Mouse (Mus musculus): ENCODE measurements around the gene Pax9. TPM values are rescaled to one million over a fixed set of nuclear protein-coding genes. Genes with fewer than 3 reads are reported as not detected.

Gene Pax9
- total RNA-seq, 2 experiments from 2014 or later = not detected

DNA sequence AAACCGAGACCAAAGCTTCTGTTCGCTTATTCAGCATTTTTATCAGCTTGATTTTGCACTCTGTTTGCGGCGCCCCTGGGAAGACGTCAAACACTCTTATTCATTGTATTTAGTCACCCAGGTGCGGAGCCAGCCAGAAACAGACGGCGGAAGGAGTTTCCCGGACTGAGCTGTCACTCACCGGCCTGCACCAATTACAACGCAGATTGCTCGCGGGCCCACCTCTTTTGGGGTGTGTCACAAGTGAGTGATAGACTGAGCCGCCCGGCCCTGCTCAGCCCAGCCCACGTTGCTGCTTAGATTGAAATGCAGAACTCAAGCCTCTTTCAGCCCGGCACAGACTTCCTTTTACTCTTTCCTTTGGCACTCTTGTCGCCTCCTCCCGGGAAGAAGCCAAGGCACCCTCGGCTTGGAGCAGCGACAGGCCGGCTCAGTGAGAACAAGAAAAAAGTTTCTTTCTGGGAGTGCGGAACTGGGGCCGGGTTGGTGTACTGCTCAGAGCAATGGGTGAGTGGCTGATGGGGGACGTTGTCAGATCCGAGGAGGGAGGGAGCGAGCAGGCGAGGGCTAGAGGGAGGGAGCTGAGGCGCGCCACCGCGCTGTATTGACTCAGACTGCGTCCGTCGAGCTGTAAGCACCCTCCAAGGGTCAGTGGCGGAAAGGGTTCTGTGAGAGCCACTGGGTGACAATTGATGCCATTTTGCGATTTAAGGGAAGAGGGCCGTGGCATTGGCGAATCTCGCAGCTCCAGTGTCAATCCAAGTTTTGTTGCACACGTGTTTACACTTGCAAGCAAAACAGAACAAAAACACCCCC lies 4.0 kb downstream of the Pax9 start:
- intact Hi-C loops (cut with DNase I) = loop anchor here (5.0 kb wide), 2 partner anchors 238 to 847 kb away; no protein-coding TSS in a partner anchor
- DNase-seq (ENCODE audit: low spot score in 2 of 2) = no peak

DNA sequence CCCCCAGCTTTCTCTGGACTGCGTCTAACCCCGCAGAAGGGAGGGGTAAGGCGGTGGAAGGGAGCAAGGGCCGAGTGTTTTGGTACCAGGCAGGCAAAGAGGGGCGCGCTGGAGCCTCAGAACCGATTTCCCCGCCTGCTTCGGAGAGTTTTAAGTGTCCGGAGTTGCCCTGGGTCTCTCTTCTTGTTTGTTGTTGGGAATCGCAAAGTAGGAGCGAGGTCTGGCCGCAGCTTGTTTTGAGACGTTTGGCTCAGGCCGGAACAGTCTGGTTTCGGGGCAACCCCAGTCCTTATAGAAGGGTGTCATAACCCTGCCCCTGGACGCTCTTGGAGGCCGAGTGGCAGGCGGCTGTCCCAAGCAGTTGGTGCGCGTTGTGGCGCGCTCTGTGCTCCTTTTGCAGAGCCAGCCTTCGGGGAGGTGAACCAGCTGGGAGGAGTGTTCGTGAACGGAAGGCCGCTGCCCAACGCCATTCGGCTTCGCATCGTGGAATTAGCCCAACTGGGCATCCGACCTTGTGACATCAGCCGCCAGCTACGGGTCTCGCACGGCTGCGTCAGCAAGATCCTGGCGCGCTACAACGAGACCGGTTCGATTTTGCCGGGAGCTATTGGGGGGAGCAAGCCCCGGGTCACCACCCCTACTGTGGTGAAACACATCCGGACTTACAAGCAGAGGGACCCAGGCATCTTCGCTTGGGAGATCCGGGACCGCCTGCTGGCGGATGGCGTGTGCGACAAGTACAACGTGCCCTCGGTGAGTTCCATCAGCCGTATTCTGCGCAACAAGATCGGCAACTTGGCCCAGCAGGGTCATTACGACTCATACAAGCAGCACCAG lies 4.8 kb downstream of the Pax9 start:
- DNase-seq (ENCODE audit: low spot score in 2 of 2) = no peak
- intact Hi-C loops (cut with DNase I) = loop anchor here (5.0 kb wide), 2 partner anchors 239 to 846 kb away; no protein-coding TSS in a partner anchor

DNA sequence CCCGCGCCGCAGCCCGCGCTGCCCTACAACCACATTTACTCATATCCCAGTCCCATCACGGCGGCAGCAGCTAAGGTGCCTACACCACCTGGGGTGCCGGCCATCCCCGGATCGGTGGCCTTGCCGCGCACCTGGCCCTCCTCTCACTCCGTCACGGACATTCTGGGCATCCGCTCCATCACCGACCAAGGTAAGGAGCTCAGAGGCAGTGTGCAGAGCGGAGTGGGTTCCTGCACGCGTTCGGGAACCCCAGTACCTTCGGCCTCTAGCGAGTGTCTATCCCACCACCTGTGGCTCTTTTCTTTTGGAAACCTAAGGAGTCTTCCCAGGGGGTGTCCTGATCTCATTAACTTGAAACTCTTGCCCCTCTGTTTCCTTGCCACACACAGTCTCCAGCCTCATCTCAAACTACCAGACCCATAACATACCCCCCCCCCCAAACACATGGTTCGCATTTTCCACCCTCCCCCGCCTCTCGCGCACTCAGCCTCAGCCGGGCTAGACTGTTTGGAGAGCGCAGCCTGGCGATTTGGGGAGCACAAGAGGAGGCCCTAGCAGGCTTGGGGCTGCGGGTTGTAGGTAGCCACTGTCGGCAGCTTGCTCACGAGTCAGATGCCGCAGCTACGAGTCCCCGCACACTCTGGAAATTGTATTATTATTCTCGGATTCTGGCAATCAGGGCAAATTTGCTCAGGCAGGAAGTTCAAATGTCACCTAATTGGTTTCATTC lies 5.6 kb downstream of the Pax9 start:
- DNase-seq (ENCODE audit: low spot score in 2 of 2) = no peak
- intact Hi-C loops (cut with DNase I) = loop anchor here (5.0 kb wide), 2 partner anchors 240 to 845 kb away; no protein-coding TSS in a partner anchor

DNA sequence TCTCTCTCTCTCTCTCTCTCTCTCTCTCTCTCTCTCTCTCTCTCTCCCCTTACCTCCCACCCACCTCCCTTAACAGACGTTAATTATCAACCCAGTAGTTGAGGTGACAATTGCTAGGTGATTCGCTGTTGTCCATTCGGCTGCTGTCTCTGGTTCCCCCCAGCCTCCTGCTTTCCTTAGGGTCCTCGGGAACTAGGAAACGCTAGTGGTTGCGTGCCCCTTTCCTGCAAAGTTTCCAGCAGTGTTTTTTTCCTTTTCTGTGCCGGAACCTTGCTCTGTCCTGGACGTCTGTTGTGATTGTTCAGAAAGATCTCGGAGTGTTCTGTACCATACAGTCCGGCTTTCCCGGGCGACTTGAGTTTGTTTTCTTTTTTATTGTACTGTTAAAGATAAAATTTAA lies 6.2 kb downstream of the Pax9 start:
- no peak for DNase-seq (ENCODE audit: low spot score in 2 of 2)
- intact Hi-C loops (cut with DNase I) = loop anchor here (5.0 kb wide), 2 partner anchors 240 to 845 kb away; no protein-coding TSS in a partner anchor

DNA sequence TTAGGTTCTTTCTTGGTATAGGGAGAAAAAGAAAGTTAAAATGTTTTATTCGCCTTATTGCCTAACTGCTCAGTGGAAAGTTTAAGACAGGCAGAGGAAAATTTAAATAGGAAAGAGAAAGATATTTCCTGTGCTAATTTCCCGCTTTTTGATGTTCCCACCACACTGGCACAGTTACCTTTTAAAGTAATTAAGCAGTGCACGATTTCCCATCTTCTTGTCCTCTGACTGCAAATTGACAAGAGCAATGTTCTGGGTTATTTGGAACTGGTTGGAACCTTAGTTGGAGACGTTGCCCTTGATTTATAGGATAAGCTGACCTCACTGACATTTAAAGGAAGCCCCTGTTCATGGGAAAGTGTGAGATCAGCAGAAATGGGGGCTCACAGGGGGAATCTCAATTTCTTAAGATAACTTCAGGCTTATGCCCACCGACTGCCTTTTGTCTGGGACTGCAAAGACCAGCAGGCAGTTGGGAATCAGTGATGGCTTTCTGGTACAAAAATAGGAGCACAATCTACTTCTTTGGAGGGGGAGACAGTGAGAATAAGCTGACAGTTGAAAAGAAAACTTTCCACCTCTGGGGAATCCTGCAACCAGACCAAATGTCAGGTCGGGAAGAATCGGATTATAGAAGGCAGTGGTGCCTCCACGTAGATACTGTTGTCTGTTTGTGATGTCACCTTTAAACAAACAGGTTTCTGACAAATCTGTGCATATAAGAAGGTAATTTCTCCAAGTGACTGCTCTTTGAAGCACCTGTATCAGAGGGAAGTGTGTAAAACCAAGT lies 6.8 kb downstream of the Pax9 start:
- no peak for DNase-seq (ENCODE audit: low spot score in 2 of 2)
- intact Hi-C loops (cut with DNase I) = loop anchor here (5.0 kb wide), 2 partner anchors 241 to 844 kb away; no protein-coding TSS in a partner anchor

DNA sequence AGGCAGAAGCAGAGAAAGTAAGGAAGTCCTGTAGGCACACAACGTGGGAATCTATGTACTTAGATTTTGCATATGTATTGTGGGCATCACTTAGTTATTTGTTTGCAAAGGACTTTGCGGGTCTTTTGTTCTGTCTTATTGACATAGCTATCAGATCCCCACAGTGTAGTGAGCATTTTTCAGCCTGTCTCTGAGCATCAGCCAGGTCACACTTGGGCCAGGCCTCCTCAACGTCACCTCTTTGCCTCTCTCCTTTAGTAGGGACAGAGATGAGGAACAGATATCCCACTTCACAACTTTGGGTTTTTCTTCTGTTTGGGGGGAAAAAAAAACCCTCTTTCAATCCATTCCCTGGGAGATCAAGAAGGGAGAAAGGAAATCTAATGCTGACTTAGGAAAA lies 7.8 kb downstream of the Pax9 start:
- no peak for DNase-seq (ENCODE audit: low spot score in 2 of 2)
- intact Hi-C loops (cut with DNase I) = loop anchor here (5.0 kb wide), 2 partner anchors 242 to 843 kb away; no protein-coding TSS in a partner anchor

DNA sequence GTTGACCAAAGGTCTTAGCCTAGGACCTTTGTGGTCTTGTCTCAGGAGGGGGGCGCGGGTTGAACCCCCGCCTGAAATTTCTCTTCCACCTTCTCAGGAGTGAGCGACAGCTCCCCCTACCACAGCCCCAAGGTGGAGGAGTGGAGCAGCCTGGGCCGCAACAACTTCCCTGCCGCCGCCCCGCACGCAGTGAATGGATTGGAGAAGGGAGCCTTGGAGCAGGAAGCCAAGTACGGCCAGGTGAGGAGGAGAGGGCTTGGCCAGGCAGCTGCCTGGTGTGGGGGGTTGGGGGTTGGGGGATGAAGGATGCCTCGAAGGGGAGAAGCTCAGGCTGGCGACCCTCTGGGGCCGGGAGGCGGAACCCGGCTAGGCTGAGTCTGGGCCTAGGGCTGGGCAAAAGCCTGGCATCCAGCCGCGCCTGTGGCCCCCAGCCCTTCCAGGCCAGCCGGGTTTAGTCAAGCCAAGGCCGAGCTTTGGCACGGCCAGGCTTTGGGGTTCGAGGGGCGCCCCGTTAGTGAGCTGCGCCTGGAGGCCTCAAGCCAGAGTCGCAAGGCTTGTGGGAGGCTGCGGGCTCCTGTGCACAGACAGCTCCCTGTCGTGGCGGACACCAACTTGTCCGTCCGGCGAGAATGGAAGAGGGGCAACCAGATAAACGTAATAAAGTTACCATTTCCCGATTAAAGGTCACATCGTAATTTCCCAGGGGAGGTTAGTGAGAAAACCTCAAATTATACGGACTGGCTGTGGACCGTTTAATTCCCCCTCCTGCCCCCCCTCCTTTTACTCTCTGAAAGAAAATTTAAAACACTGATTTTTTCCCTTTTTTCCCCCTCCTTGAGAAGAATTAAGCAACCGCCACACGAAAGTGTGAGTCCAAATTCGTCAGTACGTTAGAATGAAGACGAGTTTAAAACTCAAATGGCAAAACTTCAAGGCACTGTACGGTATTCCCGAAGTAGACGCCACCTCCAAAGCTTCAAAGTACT lies 8.6 kb downstream of the Pax9 start:
- no peak for DNase-seq (ENCODE audit: low spot score in 2 of 2)
- intact Hi-C loops (cut with DNase I) = loop anchor here (5.0 kb wide), 2 partner anchors 243 to 842 kb away; no protein-coding TSS in a partner anchor

DNA sequence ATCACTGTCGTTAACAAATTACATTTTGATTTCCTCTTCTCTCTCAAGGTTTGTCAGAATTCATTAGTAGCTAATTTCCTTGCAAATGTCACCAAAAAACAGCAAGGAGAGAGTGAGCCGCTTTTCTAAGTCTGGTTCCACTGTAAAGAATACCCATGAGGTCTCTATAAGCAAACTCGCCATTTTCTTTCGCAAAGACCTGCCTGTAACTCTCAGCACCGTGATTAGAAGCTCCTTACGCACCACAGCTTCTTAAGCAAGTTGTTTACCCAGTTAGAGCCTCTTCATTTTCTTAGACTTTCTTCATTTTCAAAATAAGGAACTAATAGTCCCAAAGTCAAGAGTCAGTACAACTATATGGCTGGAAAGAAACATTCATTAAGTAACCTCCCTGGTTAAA lies 9.4 kb downstream of the Pax9 start:
- intact Hi-C loops (cut with DNase I) = no loop called here
- no peak for DNase-seq (ENCODE audit: low spot score in 2 of 2)

DNA sequence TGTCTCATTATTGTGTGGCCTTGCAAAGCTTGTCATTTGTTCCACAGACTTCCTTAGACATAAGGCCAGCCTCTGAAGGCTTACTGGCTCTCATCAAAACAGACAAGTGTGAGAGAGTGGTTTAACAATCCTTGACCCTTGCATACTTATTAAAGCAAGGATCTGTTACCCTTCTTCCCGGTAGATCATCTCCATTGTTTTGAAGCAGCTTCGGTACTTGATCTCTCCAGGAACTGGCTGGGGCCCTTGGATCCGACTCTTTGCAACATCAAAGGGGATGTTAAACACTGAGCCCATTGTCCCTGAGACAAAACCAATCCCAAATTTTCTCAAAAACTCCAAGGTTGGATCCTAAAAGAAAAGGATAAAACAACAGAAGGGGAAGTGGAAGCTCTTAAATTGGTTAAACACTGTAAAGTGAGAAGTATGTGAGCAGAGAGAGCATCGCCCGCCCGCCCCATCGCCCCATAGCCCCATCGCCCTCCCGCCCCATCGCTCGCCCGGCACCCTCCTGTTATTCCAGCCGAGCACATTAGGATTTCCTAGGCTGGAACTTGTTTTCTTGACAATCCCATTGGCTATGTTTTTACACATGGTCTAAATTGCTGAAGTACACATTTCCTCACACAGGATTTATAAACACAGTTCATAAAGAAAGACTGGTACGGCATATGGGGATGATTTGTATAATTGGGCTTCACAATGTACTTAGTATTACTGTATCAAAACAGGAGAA lies 26.6 kb downstream of the Pax9 start:
- intact Hi-C loops (cut with DNase I) = no loop called here
- DNase-seq (ENCODE audit: low spot score in 2 of 2) = no peak

DNA sequence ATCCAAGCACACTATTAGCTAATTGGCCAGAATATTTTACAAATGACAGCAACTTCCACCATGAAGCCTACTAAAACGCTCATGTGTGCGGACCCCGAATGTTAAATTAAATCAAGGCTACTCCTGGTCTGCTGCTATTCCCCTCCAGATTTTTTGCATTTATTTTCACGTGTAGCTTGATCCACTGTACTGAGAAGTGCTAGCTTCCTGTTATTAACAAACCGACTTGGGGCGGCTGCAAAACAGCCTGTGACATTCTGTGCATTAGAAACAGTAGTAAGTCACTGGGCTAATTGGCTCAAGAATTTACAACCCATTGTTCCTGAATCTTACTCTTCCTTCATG lies 27.1 kb downstream of the Pax9 start:
- DNase-seq (ENCODE audit: low spot score in 2 of 2) = no peak
- intact Hi-C loops (cut with DNase I) = no loop called here

DNA sequence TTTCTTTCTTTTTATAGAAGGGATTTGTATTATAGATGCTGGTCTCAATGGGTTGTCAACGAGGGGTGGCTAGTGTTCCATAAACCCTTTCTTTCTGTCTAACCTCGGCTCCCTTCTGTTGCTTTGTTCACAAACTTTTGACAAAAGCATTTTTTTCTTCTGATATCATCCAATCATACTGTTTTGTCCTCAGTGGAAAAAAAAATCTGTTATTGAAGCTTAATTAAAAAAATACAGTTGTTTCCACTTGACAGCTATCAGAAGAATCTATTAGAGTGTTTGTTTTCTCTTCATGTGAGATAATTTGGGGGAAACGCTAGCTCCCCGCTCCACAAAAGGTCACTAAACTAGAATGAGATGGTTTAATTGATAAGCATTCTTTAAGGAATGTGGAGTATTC lies 36.1 kb downstream of the Pax9 start:
- intact Hi-C loops (cut with DNase I) = no loop called here
- DNase-seq (ENCODE audit: low spot score in 2 of 2) = no peak

DNA sequence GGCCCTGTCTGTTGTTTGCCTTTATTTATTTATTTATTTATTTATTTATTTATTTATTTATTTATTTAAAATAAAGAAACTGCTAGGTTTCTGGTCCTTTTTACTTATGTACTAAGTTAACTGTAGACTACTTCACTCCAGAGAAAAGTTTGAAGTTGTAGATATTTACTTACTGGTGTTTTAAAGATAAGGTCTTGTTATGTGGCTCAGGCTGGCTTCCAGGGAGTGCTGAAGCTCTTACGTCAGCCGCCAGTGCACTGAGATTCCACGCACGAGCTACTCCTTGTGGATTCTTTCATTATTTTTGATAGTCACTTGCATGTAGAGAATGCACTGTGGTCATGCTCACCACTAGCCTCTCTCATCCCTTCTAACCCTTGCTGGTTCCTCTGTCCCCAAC lies 45.5 kb downstream of the Pax9 start:
- intact Hi-C loops (cut with DNase I) = no loop called here

More for the DNA sequence above, 45.5 kb downstream of the Pax9 start:
- DNase-seq (ENCODE audit: low spot score in 2 of 2) = no peak

Other genes with a start within 250 kb of the Pax9 start
- gene Nkx2-1, start 154.9 kb upstream of the Pax9 start, total RNA-seq (2021) = under 1 TPM; 0.35 to 0.47 TPM
- not detected for gene Nkx2-9, start 78.5 kb upstream of the Pax9 start, total RNA-seq (2021)

All from left cerebral cortex, postnatal 14 days (tissue).